Mouse (Mus musculus) G1E (cell line): Measurements from ENCODE around the gene Olfr1396.

Experiments
- CTCF ChIP-seq: IDR thresholded peaks from 2 replicates; pipeline ENCODE4 v1.5.1; 2012; ENCODE audit warnings: low read depth, low read length, inconsistent platforms, mixed read lengths
- GATA1 ChIP-seq: IDR thresholded peaks from 2 replicates; pipeline ENCODE4 v1.6.1; 2012; ENCODE audit warnings: borderline replicate concordance, low read length, inconsistent platforms, mixed read lengths
- POLR2AphosphoS5 ChIP-seq: IDR thresholded peaks from 2 replicates; pipeline ENCODE4 v1.6.1; 2012; ENCODE audit warnings: low read depth, low read length, inconsistent platforms; ENCODE audit not compliant: insufficient replicate concordance

DNA sequence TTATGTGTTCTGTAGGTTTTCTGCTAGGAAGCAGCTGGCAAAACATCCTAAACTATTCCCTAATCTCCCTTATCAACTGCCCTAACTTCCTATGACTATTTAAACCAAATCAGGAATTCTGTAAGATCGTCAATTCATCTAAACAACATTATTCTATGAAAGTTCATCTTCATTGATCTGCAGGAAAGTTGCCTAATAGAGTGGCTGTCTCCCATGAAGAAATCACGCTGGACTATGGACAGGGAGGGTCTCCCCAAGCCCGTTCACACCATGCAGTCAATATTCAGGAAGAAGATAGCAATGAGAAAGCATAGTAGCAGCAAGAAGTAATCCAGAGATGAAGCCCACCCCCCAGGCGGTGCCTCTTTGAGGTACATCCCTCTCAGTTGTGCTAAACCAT lies 23.5 kb downstream of the Olfr1396 start:
- no peak for TF ChIP-seq CTCF
- no peak for TF ChIP-seq GATA1
- no peak for TF ChIP-seq POLR2AphosphoS5
